Mouse (Mus musculus) forebrain, embryonic 13.5 days (tissue): Measurements from ENCODE around the gene Tbc1d22a. TPM values are rescaled to one million over a fixed set of nuclear protein-coding genes. Genes with fewer than 3 reads are reported as not detected.

Source experiments
- ATAC-seq: fragments of 200-750 bp; cut with Nextera tagmentation; 2 replicates; pipeline ENCODE4 v1.8.0; 2017
- H3K27ac ChIP-seq: fragments of 300-500 bp; sonication (generic); 2 replicates; pipeline ENCODE4 v1.5.1; 2015; ENCODE audit warnings: inconsistent platforms, mild to moderate bottlenecking, moderate library complexity
- H3K27me3 ChIP-seq: fragments of 300-500 bp; sonication (generic); 2 replicates; pipeline ENCODE4 v1.6.1; 2015; ENCODE audit warnings: mild to moderate bottlenecking, inconsistent platforms
- H3K36me3 ChIP-seq: fragments of 300-500 bp; sonication (generic); 2 replicates; pipeline ENCODE4 v1.6.1; 2015; ENCODE audit warnings: mild to moderate bottlenecking, inconsistent platforms; ENCODE audit not compliant: poor library complexity, severe bottlenecking
- H3K4me1 ChIP-seq: fragments of 300-500 bp; sonication (generic); 2 replicates; pipeline ENCODE4 v1.6.1; 2015; ENCODE audit warnings: inconsistent platforms
- H3K4me2 ChIP-seq: fragments of 300-500 bp; sonication (generic); 2 replicates; pipeline ENCODE4 v1.6.1; 2015; ENCODE audit warnings: inconsistent platforms, mild to moderate bottlenecking, moderate library complexity
- H3K4me3 ChIP-seq: fragments of 300-500 bp; sonication (generic); 2 replicates; pipeline ENCODE4 v1.5.1; 2015; ENCODE audit warnings: mild to moderate bottlenecking, inconsistent platforms
- H3K9ac ChIP-seq: fragments of 300-500 bp; sonication (generic); 2 replicates; pipeline ENCODE4 v1.6.1; 2015; ENCODE audit warnings: mild to moderate bottlenecking, inconsistent platforms
- H3K9me3 ChIP-seq: fragments of 300-500 bp; sonication (generic); replicated peaks from 2 replicates; pipeline ENCODE4 v1.6.1; 2016; ENCODE audit warnings: inconsistent platforms
- WGBS: fragments of 180-500 bp; shearing (Covaris S2); methylation state at CpG from one replicate; pipeline ENCODE4 v1.1.7; 2015; 5-methylcytosine and 5-hydroxymethylcytosine counted together
- polyA plus RNA-seq: library from polyadenylated mRNA; unstranded; fragments of >200 nt; fragmentation: Nextera tagmentation; extraction: Ambion mirVana; gene quantifications from 2 replicates; pipeline ENCODE4 v1.2.1, GENCODE M21; 2015

Tbc1d22a gene
- polyA plus RNA-seq, 1 experiment from 2014 or later = 10.1 TPM

DNA sequence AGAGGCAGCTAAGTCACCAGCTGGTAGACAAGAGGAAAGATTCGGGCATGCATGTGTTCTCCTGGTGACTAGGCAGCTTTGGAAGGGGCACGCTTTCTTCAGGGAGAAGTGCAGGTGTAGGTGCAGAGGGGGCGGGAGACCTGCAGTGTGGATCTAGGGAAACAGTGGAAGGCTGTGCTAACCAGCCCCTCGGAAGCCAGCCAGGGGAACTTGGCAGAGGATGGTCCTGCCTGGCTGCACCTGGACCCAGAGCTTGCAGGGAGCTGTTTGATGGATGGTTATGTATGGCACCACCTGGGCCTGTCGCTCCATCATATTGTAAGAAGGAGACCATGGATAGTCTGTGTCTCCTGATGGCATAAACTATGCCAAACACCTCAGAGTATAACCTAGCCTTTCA lies 214.2 kb downstream of the Tbc1d22a start:
- Histone ChIP-seq H3K9me3 (no peaks in the 10 kb centered on the region), H3K4me2 (no peak overlapping the region), H3K27ac (no peak overlapping the region), H3K27me3 (peaks cover 7% of the 10 kb centered on the region; the same call in 1 of the 2 replicates), H3K4me3 (no peak overlapping the region), H3K9ac (no peak overlapping the region), H3K36me3 (no peaks in the 10 kb centered on the region), H3K4me1 (peaks cover 17% of the 10 kb centered on the region; the same call in 1 of the 2 replicates)
- no peak for ATAC-seq
- 60% methylated on average over 5 of the region's 5 CpGs for WGBS

DNA sequence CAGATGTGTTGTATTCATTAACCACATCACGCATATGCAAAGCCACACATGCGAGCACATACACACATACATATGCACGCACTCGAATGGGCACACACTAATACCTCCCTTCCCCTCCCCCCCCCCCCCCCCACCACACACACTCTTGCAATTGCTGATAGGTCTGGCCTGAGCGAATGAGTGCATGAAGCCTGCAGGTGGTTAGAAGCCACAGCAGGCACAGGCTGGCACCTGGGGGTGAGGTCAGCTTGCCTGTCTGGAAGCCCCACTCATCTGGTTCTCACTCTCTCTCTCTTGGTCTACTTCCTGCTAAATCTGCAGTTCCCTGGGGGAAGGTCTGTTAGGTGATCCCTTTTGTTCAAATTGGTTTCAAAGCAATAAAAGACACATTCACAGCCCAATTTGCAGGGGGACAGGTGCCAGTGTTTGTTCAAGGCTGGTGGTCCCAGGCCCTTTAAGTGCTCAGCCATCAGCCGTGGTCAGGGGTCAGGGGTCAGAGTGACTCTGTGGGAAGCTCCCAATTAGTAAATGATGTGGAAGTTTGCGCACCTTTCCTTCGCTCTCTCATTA lies 215.6 kb downstream of the Tbc1d22a start:
- 60% methylated on average over 8 of the region's 8 CpGs for WGBS
- H3K27ac ChIP-seq = no peak overlapping the region
- ATAC-seq = no peak
- H3K9me3 ChIP-seq = no peaks in the 10 kb centered on the region
- no peak overlapping the region for H3K4me3 ChIP-seq
- no peaks in the 10 kb centered on the region for H3K36me3 ChIP-seq
- no peak overlapping the region for H3K4me2 ChIP-seq
- H3K27me3 ChIP-seq = peaks cover 6% of the 10 kb centered on the region; the same call in 1 of the 2 replicates
- no peak overlapping the region for H3K9ac ChIP-seq
- H3K4me1 ChIP-seq = peaks cover 17% of the 10 kb centered on the region; the same call in 1 of the 2 replicates

DNA sequence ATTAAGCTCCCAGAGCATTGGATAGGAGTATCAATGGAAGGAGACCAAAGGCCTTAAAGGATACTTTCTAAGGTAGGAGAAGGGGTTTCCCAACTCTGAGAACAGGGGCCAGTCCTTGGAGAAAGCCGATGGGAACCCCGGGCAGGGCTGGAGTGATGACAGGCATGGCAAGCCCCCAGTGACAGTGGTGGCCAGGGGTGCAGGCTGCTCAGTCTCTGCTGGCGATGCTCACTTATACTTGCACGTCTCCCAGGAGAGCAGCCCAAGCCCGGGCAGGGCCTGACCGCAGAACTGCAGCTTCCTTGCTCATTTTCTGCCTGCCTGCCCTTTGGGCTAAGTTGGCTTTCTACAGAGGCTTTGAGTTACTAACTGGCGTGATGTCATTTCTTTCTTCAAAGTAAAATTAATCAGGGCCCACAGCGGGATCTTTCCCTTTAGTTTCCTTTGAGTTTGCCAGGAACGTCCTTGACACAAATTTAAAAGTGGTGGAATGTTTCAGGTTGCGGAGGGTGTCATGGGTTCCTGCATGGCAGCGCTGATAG lies 217.4 kb downstream of the Tbc1d22a start:
- H3K4me2 ChIP-seq = no peak overlapping the region
- no peak overlapping the region for H3K27ac ChIP-seq
- no peaks in the 10 kb centered on the region for H3K9me3 ChIP-seq
- H3K4me1 ChIP-seq = peaks cover 13% of the 10 kb centered on the region; the same call in 1 of the 2 replicates
- H3K27me3 ChIP-seq = 0 out of 2 replicates have a peak, but pooled peaks cover 4% of the 10 kb centered on the region
- WGBS = 60% methylated on average over 11 of the region's 11 CpGs
- H3K36me3 ChIP-seq = no peaks in the 10 kb centered on the region
- ATAC-seq = no peak
- no peak overlapping the region for H3K9ac ChIP-seq
- no peak overlapping the region for H3K4me3 ChIP-seq

DNA sequence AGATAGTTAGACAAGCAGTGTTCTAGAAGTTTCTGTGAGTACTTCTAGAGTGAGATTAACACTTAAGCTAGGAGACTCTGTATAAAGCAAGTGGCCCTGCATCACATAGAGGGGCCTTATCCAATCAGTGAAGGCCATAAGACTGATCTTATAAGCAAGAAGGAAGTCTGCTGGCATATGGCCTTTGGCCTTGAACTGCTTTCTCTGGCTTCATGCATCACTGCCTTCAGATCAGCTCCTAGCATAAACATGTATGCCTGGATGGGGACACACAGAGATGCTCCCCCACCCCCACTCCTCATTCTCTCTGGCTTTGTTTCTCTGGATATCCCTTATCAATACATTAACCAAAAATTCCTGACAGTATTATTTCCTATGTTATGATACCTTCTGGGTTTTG lies 218.5 kb downstream of the Tbc1d22a start:
- Histone ChIP-seq H3K4me2 (no peak overlapping the region), H3K9me3 (no peaks in the 10 kb centered on the region), H3K4me1 (peaks cover 13% of the 10 kb centered on the region; the same call in 1 of the 2 replicates), H3K9ac (no peak overlapping the region), H3K36me3 (no peaks in the 10 kb centered on the region), H3K27me3 (0 out of 2 replicates have a peak, but pooled peaks cover 4% of the 10 kb centered on the region), H3K27ac (no peak overlapping the region), H3K4me3 (no peak overlapping the region)
- ATAC-seq = no peak

DNA sequence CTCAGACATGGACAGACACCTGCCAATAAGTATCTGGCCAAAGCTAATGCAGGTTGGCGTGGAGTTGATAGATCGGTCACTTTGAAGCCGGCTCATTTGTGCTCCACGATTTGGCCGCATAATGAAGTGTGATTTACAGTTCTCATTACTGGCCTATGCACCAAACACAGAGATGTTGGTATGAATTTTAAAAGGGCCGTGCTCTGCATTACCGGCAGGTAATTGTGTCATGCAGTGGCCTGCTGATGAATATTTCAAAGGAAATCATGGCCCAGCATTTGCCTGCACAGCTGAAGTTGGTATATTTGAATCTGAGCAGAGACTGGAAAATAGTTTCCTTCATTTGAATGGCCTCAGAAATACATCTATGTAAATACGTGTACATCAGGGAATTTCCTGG lies 219.1 kb downstream of the Tbc1d22a start:
- no peak overlapping the region for H3K4me3 ChIP-seq
- no peak for ATAC-seq
- H3K4me1 ChIP-seq = peaks cover 9% of the 10 kb centered on the region; the same call in 1 of the 2 replicates
- H3K27me3 ChIP-seq = 0 out of 2 replicates have a peak, but pooled peaks cover 4% of the 10 kb centered on the region
- H3K27ac ChIP-seq = no peak overlapping the region
- H3K9ac ChIP-seq = no peak overlapping the region
- H3K36me3 ChIP-seq = no peaks in the 10 kb centered on the region
- H3K9me3 ChIP-seq = no peaks in the 10 kb centered on the region
- H3K4me2 ChIP-seq = no peak overlapping the region
- 71% methylated on average over 8 of the region's 8 CpGs for WGBS

DNA sequence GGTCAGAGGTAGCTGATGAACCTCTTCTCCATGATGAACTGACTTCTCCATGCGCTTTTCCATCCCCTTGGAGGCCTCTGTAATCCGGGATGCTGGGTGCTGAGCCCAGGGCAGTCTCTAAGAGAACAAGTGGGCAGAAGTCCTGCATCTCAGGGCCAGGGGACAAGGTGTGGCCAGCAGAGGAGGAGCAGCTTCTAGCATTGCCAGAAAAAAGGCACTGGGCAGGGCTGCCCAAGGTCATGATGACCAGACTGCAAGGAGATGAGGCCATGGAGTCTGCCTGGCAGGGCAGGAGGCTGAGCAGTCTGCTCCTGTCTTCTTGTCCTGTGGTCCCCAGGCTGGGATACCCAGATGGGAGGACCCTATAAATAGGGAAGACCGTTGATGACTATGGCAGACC lies 220.0 kb downstream of the Tbc1d22a start:
- WGBS = 98% methylated on average over 3 of the region's 3 CpGs
- 0 out of 2 replicates have a peak, but pooled peaks cover 4% of the 10 kb centered on the region for H3K27me3 ChIP-seq
- H3K27ac ChIP-seq = no peak overlapping the region
- no peaks in the 10 kb centered on the region for H3K36me3 ChIP-seq
- no peak overlapping the region for H3K9ac ChIP-seq
- H3K4me2 ChIP-seq = no peak overlapping the region
- ATAC-seq = no peak
- H3K4me1 ChIP-seq = 0 out of 2 replicates have a peak, but pooled peaks cover 4% of the 10 kb centered on the region
- no peak overlapping the region for H3K4me3 ChIP-seq
- H3K9me3 ChIP-seq = no peaks in the 10 kb centered on the region

DNA sequence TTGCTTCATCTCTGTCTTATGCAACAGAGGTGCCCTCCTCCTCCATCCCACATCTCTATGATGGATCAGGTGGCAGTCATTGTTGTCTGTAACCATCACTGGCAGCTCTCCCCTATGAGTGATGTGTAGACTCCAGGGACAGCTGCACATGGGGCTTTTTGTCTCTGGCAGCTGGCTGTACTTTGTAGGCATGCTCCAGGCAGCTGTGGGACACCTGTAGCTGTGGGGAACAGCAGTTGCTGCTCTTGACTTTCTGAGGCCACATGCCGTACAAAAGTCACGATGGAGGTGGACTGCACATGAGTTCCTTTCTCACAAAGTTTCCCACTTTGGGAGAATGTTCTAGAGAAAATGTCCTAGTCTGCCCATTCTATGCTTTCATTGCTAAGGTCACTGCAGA lies 223.1 kb downstream of the Tbc1d22a start:
- Histone ChIP-seq H3K4me2 (no peak overlapping the region), H3K27me3 (no peaks in the 10 kb centered on the region), H3K4me1 (0 out of 2 replicates have a peak, but pooled peaks cover 4% of the 10 kb centered on the region), H3K9ac (no peak overlapping the region), H3K27ac (no peak overlapping the region), H3K4me3 (no peak overlapping the region), H3K9me3 (no peaks in the 10 kb centered on the region), H3K36me3 (no peaks in the 10 kb centered on the region)
- WGBS = 94% methylated on average over 2 of the region's 2 CpGs
- ATAC-seq = no peak

DNA sequence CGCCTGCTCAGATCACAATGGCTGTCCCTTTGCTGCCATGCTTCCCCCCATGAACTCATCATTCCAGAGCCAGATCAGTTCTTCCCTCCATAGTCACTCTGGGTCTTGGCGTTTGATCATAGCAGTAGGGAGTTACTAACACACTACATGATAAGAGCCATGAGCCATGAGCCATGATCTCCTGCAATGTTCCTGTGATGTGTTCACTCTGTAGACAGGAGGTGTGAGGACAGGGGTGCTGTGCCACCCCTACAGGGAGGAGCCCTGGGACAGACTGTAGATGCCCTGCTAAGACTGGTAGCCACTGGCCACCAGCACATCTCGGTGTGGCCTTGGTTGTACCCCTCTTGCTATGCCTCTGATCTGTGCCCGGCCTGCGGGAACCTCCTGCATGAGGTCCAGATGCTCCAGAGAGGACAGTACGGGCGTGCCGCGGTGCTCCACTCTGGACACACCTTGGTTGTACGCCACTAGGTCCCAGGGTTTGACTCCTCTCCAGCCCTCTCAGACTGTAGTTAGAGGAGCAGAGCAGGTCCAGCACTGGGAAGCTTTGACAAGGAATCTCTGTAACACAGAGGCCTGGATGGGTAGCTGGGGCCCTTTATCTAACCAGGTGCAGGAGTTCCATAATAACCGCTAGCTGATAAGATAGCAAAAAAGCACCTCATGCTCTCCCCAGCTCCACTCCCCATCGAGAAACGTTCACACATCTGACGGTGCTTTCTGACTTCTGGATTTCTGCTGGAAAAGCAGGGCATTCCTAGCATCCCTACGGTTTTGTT lies 224.9 kb downstream of the Tbc1d22a start:
- no peaks in the 10 kb centered on the region for H3K9me3 ChIP-seq
- WGBS = 96% methylated on average over 15 of the region's 15 CpGs
- H3K27ac ChIP-seq = no peak overlapping the region; the same call in 1 of the 2 replicates
- no peak overlapping the region for H3K4me2 ChIP-seq
- no peaks in the 10 kb centered on the region for H3K27me3 ChIP-seq
- H3K36me3 ChIP-seq = no peaks in the 10 kb centered on the region
- H3K4me3 ChIP-seq = no peak overlapping the region
- no peak for ATAC-seq
- no peak overlapping the region for H3K9ac ChIP-seq
- H3K4me1 ChIP-seq = no peaks in the 10 kb centered on the region

DNA sequence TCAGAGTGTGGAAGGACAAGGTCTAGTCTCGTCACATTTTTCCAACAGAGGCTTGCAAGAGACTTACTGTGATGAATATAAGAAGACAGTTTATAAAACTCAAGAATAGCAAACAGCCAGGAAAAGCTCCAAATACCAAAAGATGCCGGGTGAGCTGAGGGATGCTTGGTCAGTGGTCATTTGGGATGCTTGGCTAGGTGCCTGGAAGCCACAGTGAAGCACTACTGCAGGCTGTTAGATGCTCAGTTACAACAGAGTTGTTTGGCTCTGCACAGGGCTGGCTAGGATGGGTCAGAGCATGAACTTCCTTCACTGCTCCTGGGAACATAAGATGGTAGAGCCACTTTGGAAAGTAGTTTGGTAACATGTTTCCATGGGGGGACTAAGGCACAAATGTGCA lies 230.0 kb downstream of the Tbc1d22a start:
- ATAC-seq = no peak
- Histone ChIP-seq H3K27ac (no peak overlapping the region), H3K9me3 (no peaks in the 10 kb centered on the region), H3K4me1 (no peaks in the 10 kb centered on the region), H3K4me3 (no peak overlapping the region), H3K4me2 (no peak overlapping the region), H3K9ac (no peak overlapping the region), H3K27me3 (no peaks in the 10 kb centered on the region), H3K36me3 (no peaks in the 10 kb centered on the region)
- WGBS = 88% methylated on average over 2 of the region's 2 CpGs

DNA sequence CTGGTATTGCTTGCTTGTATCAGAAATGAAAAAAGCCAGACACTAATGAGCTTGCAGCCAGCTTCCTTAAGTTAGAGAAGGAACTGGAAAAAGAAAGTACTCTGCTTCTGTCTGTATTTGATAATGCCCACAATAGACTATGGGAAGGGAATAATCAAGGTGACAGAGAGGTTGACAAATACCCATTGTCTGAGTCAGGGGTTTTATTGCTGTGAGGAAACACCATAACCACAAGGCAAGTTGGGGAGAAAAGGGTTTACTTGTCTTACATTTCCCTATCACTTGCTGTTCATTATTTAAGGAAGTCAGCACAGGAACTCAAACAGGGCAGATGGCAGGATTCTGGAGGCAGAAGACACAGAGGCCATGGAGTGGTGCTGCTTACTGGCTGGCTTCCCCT lies 231.8 kb downstream of the Tbc1d22a start:
- Histone ChIP-seq H3K27ac (no peak overlapping the region), H3K4me2 (no peak overlapping the region), H3K4me3 (no peak overlapping the region), H3K9ac (no peak overlapping the region), H3K9me3 (no peaks in the 10 kb centered on the region), H3K27me3 (no peaks in the 10 kb centered on the region), H3K4me1 (no peaks in the 10 kb centered on the region), H3K36me3 (no peaks in the 10 kb centered on the region)
- no peak for ATAC-seq

DNA sequence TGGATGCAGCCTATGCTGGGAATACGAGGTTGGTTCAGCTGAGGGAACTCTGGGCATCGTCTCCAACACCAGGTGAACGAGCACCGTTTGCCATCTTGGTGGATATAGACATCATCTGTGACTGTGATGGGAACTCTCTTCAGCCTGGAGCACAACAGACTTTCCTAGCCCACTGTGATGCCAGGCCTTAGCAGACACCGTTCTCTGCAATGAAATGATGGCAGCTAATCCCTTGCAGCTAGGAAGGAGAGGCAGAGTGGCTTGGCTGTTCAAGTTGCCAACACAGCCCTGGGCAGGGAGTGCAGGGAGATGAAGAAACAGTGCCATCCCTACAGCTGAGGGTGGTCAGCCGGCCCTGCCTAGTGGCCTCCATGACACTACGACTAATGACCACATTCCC lies 233.0 kb downstream of the Tbc1d22a start:
- H3K4me1 ChIP-seq = no peaks in the 10 kb centered on the region
- no peaks in the 10 kb centered on the region for H3K36me3 ChIP-seq
- 93% methylated on average over 7 of the region's 7 CpGs for WGBS
- H3K9me3 ChIP-seq = no peaks in the 10 kb centered on the region
- no peak for ATAC-seq
- H3K9ac ChIP-seq = no peak overlapping the region
- H3K4me2 ChIP-seq = no peak overlapping the region
- H3K4me3 ChIP-seq = no peak overlapping the region
- no peak overlapping the region for H3K27ac ChIP-seq
- H3K27me3 ChIP-seq = no peaks in the 10 kb centered on the region

DNA sequence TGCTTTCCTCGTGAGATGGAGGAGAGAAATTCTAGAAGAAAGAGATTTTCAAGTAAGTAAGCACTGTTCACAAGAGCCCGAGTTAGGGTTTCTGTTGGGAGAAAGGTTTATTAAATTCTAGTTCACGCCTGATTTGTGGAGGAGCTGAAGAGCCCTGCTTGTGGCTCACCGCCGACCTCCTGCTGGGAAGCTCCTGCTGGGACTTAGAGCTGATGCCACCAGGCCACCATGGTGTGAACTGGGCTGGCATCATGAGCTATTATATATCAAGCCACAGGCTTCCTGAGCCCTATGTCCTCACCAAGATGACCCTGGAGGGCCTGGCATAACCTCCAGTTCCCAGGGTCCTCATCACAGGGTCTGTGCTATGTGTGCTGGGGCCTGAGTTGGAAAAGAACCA lies 235.0 kb downstream of the Tbc1d22a start:
- no peaks in the 10 kb centered on the region for H3K36me3 ChIP-seq
- H3K4me2 ChIP-seq = no peak overlapping the region
- no peaks in the 10 kb centered on the region for H3K27me3 ChIP-seq
- H3K4me3 ChIP-seq = no peak overlapping the region
- 86% methylated on average over 5 of the region's 5 CpGs for WGBS
- H3K4me1 ChIP-seq = no peaks in the 10 kb centered on the region
- H3K27ac ChIP-seq = no peak overlapping the region
- no peak overlapping the region for H3K9ac ChIP-seq
- no peaks in the 10 kb centered on the region for H3K9me3 ChIP-seq
- no peak for ATAC-seq
